Mouse (Mus musculus) c-Kit-positive CD71-negative TER-119-negative erythroid progenitor cells, embryonic 14.5 days (primary cell): ENCODE measurements around the gene Nfe2.

ENCODE experiments used
- DNase-seq: peaks from one replicate; pipeline ENCODE4 v3.0.0-alpha.2; 2013; ENCODE audit warnings: low read depth

The Nfe2 gene

GRCm38 (mm10) chr15:103214971-103215907 lies 43.0 kb downstream of the Nfe2 start:
- peak; percentile 77 for DNase-seq

- no peak for DNase-seq
These were observed 44.1 kb downstream of the Nfe2 start for GRCm38 (mm10) chr15:103214149-103214548.

- no peak for DNase-seq
These were observed 53.0 kb downstream of the Nfe2 start for GRCm38 (mm10) chr15:103205156-103205555.

GRCm38 (mm10) chr15:103202088-103202793 lies 56.0 kb downstream of the Nfe2 start:
- no peak for DNase-seq
